Mouse (Mus musculus) E14TG2a.4 (cell line): Measurements from ENCODE around the gene Sumf1.

Experiments
- H3K27me3 ChIP-seq: 2 replicates; pipeline ENCODE4 v1.6.1; 2014; ENCODE audit warnings: low read length, control low read depth; ENCODE audit not compliant: insufficient read depth
- H3K36me3 ChIP-seq: 2 replicates; pipeline ENCODE4 v1.6.1; 2014; ENCODE audit warnings: low read length, control low read depth; ENCODE audit not compliant: insufficient read depth
- H3K4me1 ChIP-seq: replicated peaks from 2 replicates; pipeline ENCODE4 v1.6.1; 2014; ENCODE audit warnings: low read depth, low read length, control low read depth
- H3K4me3 ChIP-seq: replicated peaks from 2 replicates; pipeline ENCODE4 v1.5.1; 2014; ENCODE audit warnings: mild to moderate bottlenecking, low read length
- H3K9me3 ChIP-seq: 2 replicates; pipeline ENCODE4 v1.6.1; 2014; ENCODE audit warnings: low read length, control low read depth
- CTCF ChIP-seq: conservative IDR thresholded peaks from 2 replicates; pipeline ENCODE4 v1.5.1; 2014; ENCODE audit warnings: low read length
- NANOG ChIP-seq: IDR thresholded peaks from 2 replicates; pipeline ENCODE4 v1.6.1; 2014; ENCODE audit warnings: borderline replicate concordance, low read length, mixed read lengths
- POU5F1 ChIP-seq: IDR thresholded peaks from 2 replicates; pipeline ENCODE4 v1.6.1; 2014; ENCODE audit warnings: low read length, borderline replicate concordance

Gene Sumf1

DNA sequence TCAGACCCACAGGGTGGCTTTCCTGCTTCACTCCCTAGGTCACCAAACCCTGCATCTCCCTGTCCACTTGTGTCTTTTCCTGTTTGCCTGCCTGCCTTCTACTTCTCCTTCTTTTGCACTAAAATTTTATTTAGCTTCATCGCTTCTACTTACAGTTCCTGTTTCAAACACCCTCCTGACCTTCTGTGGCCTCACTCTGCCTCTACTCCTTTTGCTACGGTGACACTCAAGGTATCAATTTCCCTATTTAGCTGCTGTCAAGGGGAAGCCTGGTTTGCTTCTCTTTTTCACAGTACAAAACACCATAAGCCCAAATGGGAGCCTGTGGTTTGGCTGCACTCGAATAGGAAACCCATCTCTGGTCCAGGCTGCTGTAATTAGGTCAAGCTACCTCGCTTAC lies 11.7 kb upstream of the Sumf1 start:
- no peaks in the 10 kb centered on the region for H3K9me3 ChIP-seq
- no peaks in the 10 kb centered on the region for H3K36me3 ChIP-seq
- no peak overlapping the region for H3K4me3 ChIP-seq
- peaks cover 37% of the 10 kb centered on the region for H3K27me3 ChIP-seq
- TF ChIP-seq NANOG (no peak), POU5F1 (no peak), CTCF (no peak)
- no peaks in the 10 kb centered on the region for H3K4me1 ChIP-seq

DNA sequence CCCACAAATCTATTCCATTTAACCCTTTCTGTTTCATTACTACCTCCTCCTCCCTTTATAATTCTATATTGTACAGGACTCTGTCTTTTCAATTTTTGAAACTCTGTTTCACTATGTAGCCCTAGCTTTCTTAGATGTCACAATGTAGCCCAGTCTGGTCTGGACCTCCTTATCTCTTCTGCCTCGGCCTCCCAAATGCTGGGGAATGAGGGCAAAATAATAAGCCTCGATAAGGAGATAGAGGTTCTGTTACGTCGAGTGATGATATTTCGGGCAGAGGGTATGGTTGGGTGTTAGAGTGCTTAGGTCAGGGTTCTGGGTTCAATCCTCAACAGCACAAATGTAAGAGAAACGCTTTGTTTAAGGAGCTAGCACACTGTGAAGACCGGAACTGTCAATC lies 11.3 kb upstream of the Sumf1 start:
- Histone ChIP-seq H3K4me3 (no peak overlapping the region), H3K36me3 (no peaks in the 10 kb centered on the region), H3K27me3 (peaks cover 37% of the 10 kb centered on the region), H3K4me1 (no peaks in the 10 kb centered on the region), H3K9me3 (no peaks in the 10 kb centered on the region)
- TF ChIP-seq CTCF = no peak
- TF ChIP-seq NANOG = no peak
- TF ChIP-seq POU5F1 = no peak

DNA sequence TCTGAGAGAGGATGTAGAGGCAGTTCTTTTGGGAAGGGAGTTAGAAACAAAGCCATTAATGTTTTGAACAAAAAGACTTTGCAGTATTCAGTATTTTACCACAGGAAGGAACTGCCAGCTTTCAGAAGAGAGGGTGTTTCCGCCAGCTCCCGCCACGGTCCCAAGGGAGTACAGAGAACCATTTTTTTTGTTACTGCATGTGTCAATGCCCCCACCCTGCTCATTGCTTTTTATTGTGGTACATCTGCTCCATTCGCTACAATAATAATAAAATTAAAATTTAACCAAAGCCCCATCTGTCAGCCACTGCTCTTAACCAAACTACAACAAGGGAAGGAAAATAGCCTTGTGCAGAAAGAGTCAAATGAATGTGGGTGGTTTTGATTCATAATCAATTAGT lies 7.2 kb upstream of the Sumf1 start:
- Histone ChIP-seq H3K9me3 (no peaks in the 10 kb centered on the region), H3K36me3 (no peaks in the 10 kb centered on the region)
- TF ChIP-seq POU5F1 (no peak), NANOG (no peak), CTCF (no peak)

DNA sequence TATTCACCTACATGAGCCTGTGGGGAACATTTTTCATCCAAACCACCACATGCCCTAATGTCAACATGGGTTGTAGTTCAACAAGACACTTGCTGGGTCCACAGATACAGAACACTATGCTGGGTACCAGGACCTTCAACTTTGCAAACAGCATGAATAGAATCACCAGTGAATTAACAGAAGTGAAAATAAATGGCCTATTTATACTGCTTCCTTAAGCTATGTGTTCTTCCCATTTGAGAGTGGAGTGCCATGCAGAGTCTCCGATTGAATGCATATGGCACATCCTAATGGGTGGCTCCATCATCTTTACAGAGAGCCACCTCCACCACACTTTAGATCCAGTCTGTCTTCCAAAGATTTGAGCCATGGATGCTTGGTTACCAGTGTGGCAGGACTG lies 5.3 kb upstream of the Sumf1 start:
- H3K9me3 ChIP-seq = no peaks in the 10 kb centered on the region
- no peak overlapping the region for H3K4me3 ChIP-seq
- no peaks in the 10 kb centered on the region for H3K36me3 ChIP-seq
- 0 out of 2 replicates have a peak, but pooled peaks cover under 1% of the 10 kb centered on the region for H3K4me1 ChIP-seq
- peaks cover 17% of the 10 kb centered on the region for H3K27me3 ChIP-seq
- TF ChIP-seq CTCF (no peak), POU5F1 (no peak), NANOG (no peak)

More for the DNA sequence above, 7.2 kb upstream of the Sumf1 start:
- H3K4me3 ChIP-seq = no peak overlapping the region
- H3K4me1 ChIP-seq = no peaks in the 10 kb centered on the region
- H3K27me3 ChIP-seq = peaks cover 26% of the 10 kb centered on the region

DNA sequence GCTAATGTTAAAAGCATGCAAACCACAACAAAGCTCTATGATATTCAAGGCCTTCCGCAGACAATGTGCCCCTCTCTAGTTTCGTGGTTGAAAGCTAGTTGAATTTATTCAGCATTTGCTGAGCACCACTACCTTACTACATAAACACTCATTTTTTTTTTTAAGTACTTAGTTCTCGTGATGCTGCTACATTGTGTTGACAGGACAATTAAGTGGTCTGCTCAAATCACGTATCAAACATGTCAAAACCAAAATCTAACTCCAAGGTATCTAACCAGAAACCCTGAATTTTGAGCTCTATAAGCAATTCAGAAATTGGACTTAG lies 265 bp upstream of the Sumf1 start:
- Histone ChIP-seq H3K27me3 (peaks cover 3% of the 10 kb centered on the region; the same call in 1 of the 2 replicates), H3K9me3 (no peaks in the 10 kb centered on the region), H3K36me3 (no peaks in the 10 kb centered on the region), H3K4me3 (peak overlapping the region; percentile 94), H3K4me1 (peaks cover 11% of the 10 kb centered on the region)
- TF ChIP-seq NANOG (no peak), CTCF (no peak), POU5F1 (no peak)

DNA sequence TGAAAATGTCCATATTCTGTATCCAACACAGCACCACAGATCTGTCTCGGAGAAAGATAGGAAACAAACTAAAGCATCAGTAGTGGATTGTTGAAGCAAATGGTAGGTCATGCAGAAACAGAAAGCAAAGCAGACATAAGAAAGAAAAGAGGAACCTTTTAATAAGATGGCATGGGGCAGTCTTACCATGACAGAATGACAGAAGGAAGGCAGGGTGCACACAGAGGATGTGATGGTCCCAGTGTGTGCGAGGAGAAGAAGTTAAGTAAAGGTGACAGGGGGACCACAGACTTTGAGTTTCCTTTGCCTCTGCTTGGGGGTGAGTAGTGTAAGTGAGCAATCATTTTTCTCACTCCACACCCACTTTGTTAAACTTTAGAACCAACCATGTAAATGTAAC lies 6.3 kb downstream of the Sumf1 start:
- Histone ChIP-seq H3K27me3 (no peaks in the 10 kb centered on the region), H3K36me3 (peaks cover 21% of the 10 kb centered on the region), H3K4me1 (no peaks in the 10 kb centered on the region), H3K9me3 (no peaks in the 10 kb centered on the region), H3K4me3 (no peak overlapping the region)
- TF ChIP-seq POU5F1 (no peak), CTCF (no peak), NANOG (no peak)

DNA sequence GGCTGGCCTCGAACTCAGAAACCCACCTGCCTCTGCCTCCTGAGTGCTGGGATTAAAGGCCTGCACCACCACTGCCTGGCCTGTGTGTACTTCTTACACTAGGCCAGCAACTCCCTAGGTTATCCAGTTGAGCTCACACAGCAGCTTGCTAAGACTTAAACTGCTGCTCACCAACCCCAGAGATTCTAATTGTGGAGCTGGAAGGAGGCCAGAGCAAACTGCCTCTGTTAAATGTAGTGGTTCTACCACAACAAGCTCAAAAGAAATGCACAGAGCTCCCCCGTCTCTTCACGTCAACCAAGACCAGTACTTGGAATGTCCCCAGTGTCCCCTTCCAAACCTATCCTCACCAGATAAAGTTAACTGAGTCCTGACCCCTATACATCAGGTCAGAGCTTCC lies 11.2 kb downstream of the Sumf1 start:
- Histone ChIP-seq H3K36me3 (peaks cover 50% of the 10 kb centered on the region), H3K4me3 (no peak overlapping the region), H3K9me3 (no peaks in the 10 kb centered on the region), H3K4me1 (no peaks in the 10 kb centered on the region), H3K27me3 (no peaks in the 10 kb centered on the region)
- TF ChIP-seq CTCF (no peak), NANOG (no peak), POU5F1 (no peak)

DNA sequence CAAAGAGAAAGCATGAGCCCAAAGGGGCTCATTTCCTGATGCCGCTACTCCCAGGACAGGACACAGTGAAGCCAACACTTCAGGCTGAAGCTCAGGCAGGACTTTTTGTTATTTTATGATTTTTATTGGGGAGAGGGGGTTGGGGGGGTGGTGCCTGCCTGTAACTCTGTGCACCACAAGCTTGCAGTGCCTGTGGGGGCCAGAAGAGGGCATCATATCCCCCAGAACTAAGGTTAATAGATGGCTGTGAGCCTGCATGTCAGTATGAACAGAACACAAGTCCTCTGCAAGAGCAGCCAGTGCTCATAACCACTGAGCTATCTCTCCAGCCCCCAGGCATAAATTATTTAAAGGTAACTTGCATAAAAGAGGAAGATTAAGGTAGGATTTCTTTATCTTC lies 13.2 kb downstream of the Sumf1 start:
- H3K4me1 ChIP-seq = peaks cover 6% of the 10 kb centered on the region
- H3K4me3 ChIP-seq = no peak overlapping the region
- no peaks in the 10 kb centered on the region for H3K9me3 ChIP-seq
- H3K27me3 ChIP-seq = no peaks in the 10 kb centered on the region
- H3K36me3 ChIP-seq = peaks cover 56% of the 10 kb centered on the region
- TF ChIP-seq NANOG (no peak), POU5F1 (no peak), CTCF (peak; percentile 66)

DNA sequence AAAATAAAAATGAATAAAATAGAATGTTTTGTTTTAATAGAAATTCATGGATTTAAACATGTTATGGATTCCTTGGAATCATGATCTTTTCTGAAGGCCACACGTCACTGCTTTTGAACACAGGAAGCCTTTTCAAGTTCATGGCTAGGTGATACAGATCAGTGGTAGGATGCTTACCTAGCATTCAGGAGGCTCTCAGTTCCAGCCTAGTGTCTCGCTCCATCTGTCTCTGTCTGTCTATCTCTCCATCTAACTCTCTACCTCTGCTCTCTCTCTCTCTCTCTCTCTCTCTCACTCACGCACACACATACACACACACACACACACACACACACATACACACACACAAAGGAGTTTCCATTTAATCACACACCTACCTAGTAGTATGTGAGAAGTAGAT lies 15.9 kb downstream of the Sumf1 start:
- TF ChIP-seq POU5F1 = no peak
- TF ChIP-seq NANOG = no peak
- no peak for TF ChIP-seq CTCF
- Histone ChIP-seq H3K27me3 (no peaks in the 10 kb centered on the region), H3K4me3 (no peak overlapping the region), H3K4me1 (peaks cover 6% of the 10 kb centered on the region), H3K9me3 (no peaks in the 10 kb centered on the region), H3K36me3 (peaks cover 39% of the 10 kb centered on the region)
